Mouse (Mus musculus): ENCODE results near the gene Atr. TPM values are rescaled to one million over a fixed set of nuclear protein-coding genes. Genes with fewer than 3 reads are reported as not detected.

Gene Atr
- polyA plus RNA-seq, 1 experiment from 2014 or later = 11.6 TPM

GRCm38 (mm10) chr9:95932855-95933254 lies 75.5 kb downstream of the Atr start:
- DNase-seq (ENCODE audit: low spot score) = no peak

DNA sequence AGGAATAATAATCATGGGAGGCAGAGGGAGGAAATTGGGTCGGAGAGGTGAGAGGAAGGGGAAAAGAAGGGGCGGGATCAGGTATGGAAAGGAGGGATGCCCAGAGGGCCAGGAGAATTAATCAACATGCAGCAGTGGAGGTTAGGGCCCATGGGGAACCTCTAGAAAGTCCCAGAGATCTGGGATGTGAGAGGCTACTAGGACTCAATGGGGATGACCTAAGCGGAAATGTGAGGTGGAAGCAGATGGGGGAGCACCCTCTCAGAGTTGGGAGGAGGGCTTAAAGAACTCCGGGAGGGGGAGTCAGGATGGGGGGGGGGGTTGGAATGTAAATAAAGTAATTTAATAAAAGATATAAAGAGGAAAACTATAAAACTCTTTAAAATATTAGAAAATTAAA lies 96.3 kb downstream of the Atr start:
- DNase-seq (ENCODE audit: low spot score) = no peak

DNA sequence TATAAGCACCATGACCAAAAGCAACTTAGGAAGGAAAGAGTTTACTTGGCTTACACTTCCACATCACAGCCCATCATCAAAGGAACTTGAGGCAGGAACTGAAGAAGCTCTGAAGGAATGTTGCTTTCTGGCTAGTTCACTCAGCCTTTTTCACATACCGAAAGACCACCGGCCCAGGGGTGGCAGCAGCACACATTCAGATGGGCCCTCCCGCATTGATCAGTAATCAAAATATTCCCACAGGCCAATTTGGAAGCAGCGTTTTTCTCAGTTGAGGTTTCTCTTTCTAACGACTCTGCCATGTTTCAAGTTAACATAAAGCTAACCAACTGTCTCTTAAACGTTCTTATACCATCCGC lies 96.8 kb downstream of the Atr start:
- no peak for DNase-seq (ENCODE audit: low spot score)

GRCm38 (mm10) chr9:95954585-95955461 lies 97.4 kb downstream of the Atr start, which contains the start of gene Xrn1:
Gene Xrn1 (plus strand): TSS chr9:95954760.
- peak; percentile 91 for DNase-seq (ENCODE audit: low spot score)

GRCm38 (mm10) chr9:95957611-95958010 lies 100.2 kb downstream of the Atr start:
- DNase-seq (ENCODE audit: low spot score) = peak; percentile 73

- no peak for DNase-seq (ENCODE audit: low spot score)
Measured at GRCm38 (mm10) chr9:95958041-95958730, 100.8 kb downstream of the Atr start.

- DNase-seq (ENCODE audit: low spot score) = peak; percentile 69
Measured at GRCm38 (mm10) chr9:95958731-95959105, 101.3 kb downstream of the Atr start.

GRCm38 (mm10) chr9:95959246-95959645 lies 101.8 kb downstream of the Atr start:
- peak; percentile 72 for DNase-seq (ENCODE audit: low spot score)

- peak; percentile 35 for DNase-seq (ENCODE audit: low spot score)
Measured at GRCm38 (mm10) chr9:95959732-95960428, 102.5 kb downstream of the Atr start.

DNA sequence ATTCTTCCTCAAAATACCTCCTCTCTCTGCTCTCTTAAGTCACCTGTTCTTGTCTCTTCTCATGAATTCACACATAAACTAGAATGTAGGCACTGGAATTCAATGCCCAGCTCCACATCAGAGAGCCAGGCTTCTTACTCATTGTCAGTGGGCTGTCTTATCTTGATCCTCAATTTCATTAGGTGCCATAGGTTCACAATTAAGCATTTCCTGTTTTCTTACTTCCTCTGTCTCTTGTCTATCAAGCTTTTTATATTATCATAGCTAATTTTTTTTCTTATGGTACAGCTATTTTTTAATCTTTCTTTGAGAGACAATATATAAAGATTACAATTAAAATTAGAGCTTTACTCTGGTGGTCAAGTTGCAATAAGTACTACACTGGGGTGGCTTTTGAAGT lies 103.7 kb downstream of the Atr start:
- DNase-seq (ENCODE audit: low spot score) = no peak

GRCm38 (mm10) chr9:95964037-95964436 lies 106.6 kb downstream of the Atr start:
- no peak for DNase-seq (ENCODE audit: low spot score)

GRCm38 (mm10) chr9:95978279-95978678 lies 120.9 kb downstream of the Atr start:
- DNase-seq (ENCODE audit: low spot score) = no peak

DNA sequence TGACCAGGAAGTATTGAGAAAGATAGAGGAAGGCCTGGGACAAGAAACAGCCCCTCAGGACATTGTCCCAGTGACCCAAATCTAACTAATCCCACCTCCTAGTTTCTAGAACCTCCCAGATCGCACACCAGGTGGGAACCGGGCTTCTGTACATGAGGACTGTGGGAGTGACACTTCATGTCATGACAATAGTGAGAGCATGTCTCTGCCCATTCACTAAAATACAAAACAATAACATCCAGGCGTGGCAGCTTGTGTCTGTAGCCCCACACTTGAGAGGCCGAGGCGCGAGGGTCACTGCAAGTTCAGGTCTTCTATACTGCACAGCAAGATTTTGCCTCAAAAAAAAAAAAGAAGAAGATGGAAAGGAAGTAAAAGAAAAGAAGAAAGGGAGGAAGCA lies 122.5 kb downstream of the Atr start:
- no peak for DNase-seq (ENCODE audit: low spot score)

DNA sequence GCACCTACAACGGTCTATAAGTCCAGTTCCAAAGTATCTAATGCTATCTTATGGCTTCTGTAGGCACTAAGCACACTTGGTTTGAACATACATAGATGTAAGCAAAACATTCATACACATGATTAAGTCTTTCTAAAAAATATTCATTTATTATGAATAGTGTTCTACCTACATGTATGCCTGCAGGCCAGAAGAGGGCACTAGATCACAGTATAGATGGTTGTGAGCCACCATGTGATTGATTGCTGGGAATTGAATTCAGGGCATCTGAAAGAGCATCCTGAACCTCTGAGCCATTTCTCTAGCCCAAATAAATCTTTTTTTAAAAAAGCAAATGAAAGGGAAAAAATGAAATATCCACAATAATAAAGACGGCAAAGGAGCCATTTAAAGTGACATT lies 134.9 kb downstream of the Atr start:
- DNase-seq (ENCODE audit: low spot score) = no peak

Other genes with a start within 250 kb of the Atr start
- gene Pcolce2, start 220.0 kb upstream of the Atr start, polyA plus RNA-seq (2015; fragmentation: Nextera tagmentation; extraction: Ambion mirVana) = 3.3 and 4.9 TPM in 2 replicates
- 1.0 and 1.1 TPM in 2 replicates for gene Trpc1, start 107.2 kb upstream of the Atr start, polyA plus RNA-seq (2015; fragmentation: Nextera tagmentation; extraction: Ambion mirVana)
- 12.6 and 12.9 TPM in 2 replicates for gene Pls1, start 12.3 kb upstream of the Atr start, polyA plus RNA-seq (2015; fragmentation: Nextera tagmentation; extraction: Ambion mirVana)
- gene Xrn1, start 97.2 kb downstream of the Atr start, polyA plus RNA-seq (2015; fragmentation: Nextera tagmentation; extraction: Ambion mirVana) = 34.1 and 42.1 TPM in 2 replicates

All from thymus, postnatal 0 days (tissue).